Mouse (Mus musculus) retina, postnatal 1 day (tissue): ENCODE results near the gene Brox.
A peak's percentile ranks its signal among the peaks of the same experiment; 100 is the strongest.

Experiments
- DNase-seq: peaks from one replicate; pipeline ENCODE4 v3.0.0-alpha.2; 2012

The Brox gene

DNA sequence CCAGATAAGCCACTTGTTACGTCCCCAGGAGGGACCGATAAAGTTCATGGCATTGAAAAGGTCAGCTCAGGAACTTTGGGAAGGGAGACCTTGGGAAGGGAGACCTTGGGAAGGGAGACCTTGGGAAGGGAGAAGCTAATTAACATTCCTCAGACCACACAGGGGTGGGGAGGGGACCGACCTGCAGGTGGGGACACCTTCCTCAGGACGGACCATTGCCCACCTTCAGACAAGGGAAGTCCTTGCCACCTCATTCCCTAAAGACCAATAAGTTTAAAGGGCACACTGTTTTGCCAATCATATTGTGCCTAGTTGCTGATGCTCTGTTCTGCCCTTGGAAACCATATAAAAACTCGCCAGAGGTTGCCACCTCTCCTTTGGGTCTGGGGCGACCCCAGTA, 29.4 kb downstream of the Brox start:
- DNase-seq = no peak

GRCm38 (mm10) chr1:183265921-183266467, 31.1 kb downstream of the Brox start:
- no peak for DNase-seq

- peak; percentile 20 for DNase-seq
Measured at GRCm38 (mm10) chr1:183264145-183265008, 32.7 kb downstream of the Brox start.

DNA sequence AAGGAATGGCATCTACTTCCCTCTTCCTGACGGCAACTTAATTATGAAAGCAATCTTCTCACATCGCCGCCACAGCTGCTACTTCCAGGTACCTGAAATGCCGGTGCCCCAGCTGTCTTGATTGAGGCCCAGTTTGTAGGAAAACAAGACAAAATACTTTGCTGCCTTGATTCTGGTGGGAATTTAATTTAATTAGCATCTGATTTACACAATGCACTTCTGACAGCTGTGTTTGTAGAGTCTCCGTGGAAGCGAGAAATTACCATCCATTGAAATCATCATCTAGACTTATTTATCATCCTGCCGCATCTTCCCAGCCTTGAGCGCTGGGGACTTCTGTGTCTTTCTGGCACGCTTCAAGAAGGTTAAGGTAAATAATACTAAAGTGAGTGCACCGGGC, 44.5 kb downstream of the Brox start:
- DNase-seq = no peak

- no peak for DNase-seq
Measured at GRCm38 (mm10) chr1:183251818-183252217, 45.3 kb downstream of the Brox start.

- DNase-seq = no peak
Measured at GRCm38 (mm10) chr1:183250612-183251011, 46.5 kb downstream of the Brox start.

DNA sequence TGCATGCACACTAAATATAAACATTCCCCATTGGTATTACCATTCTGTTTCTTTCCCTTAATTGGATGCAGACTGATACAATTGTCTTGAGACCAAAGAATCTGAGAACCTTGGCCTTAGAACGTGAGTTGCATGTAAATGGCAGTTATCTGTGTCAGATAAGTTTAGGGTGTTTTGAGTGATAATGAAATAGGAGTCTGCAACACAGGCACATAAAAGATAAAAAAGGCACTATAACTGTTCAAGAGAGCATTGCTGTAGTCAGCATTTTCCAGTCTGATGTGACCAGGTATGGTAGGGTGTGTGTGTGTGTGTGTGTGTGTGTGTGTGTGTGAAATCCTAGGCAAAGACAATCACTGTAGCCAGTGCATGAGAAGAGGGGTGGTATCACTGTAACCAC, 48.9 kb downstream of the Brox start:
- DNase-seq = no peak

DNA sequence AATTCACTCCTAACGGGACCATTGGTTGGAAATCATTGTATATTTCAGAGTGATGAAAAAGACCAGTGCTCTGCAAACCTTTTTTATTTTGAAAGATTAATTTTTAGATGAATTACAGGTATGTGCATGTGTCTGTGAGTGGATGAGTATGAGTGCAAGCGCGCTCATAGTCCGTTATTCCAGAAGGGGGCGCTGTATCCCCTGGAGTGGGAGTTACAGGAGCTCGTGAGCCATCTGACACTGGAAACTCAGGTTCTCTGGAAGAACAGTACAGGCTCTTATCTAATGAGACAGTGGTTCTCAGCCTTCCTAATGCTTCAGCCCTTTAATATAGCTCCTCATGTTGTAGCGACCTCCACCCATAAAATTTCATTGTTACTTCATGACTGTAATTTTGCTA, 53.8 kb downstream of the Brox start:
- no peak for DNase-seq

GRCm38 (mm10) chr1:183237901-183238300, 59.2 kb downstream of the Brox start:
- peak; percentile 59 for DNase-seq

DNA sequence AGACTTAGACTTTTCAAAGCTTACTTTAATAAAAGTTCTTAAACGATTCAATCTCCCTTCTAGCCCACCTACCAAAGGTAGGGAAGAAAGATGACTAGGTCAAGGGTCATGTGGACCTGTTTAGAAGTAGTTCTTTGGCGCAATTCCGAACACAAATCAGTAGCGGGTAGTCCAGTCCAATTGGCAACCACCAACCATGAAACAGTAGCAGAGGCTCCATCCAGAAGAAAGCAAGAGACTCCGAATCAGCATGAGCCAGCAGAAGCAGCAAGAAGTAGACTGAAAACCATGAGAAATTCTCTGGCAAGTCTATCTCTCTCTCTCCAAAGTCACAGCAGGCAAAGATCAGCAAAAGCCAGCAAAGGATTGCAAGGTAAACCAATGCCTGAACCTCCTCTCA, 60.6 kb downstream of the Brox start:
- DNase-seq = no peak

GRCm38 (mm10) chr1:183233679-183234174, 63.3 kb downstream of the Brox start:
- no peak for DNase-seq

DNA sequence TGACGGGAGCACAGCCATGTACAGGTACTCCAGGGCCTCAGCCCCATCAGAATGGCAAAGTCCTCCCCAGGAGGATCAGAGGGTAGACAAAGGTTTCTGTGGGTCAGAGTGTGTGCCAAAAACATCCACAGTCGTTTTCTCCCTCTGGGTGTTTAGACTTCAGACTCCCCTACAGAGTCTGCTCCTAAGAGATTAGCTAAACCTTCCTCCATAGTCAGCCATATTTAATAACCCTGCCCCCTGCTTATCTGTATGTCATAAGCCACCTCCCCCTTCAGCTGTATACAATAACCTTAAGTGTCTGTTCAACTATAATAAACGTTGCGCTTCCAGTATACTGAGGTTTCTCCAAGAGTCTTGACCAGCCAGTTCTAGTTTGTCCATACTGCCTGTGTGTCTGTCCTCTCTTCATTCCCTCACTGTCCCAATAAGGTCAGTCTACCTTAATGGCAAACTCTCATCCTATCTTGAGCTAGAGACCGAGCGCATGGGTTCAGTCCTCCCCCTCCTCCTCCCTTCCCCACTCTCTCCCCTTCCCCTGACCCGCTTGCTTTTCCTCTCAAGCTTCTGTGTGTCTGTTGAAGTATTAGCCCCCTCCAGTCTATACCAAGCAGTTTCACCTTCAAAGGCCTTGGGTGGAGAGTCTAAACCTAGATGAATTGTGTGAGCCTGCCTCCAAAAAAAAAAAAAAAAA, 63.9 kb downstream of the Brox start:
- DNase-seq = no peak

- DNase-seq = no peak
Measured at GRCm38 (mm10) chr1:183227469-183227868, 69.6 kb downstream of the Brox start.
